ENCODE assay signal across 19 mouse cellular contexts in genomic region chr13:54293006-54293405, GRCm38 (mm10).
"Had no signal": no experiment of that assay in that cellular context is flagged by ENCODE, and none has a peak within 500 bp of the region (broad histone marks: within the 10 kb centered on the region; RNA-seq: fewer than 3 reads in every experiment).

No protein-coding gene starts in this region.

- H3K4me3 ChIP-seq: midbrain, embryonic 10.5 days; midbrain, embryonic 12.5 days; myocyte; neural tube, embryonic 13.5 days; neural tube, embryonic 15.5 days had no signal

- H3K9me3 ChIP-seq: midbrain, embryonic 10.5 days; midbrain, embryonic 12.5 days; neural tube, embryonic 13.5 days; neural tube, embryonic 15.5 days had no signal

- DNase-seq: lung, adult 18-20 months; lung, embryonic 14.5 days; lung, postnatal 10 days; lung, postnatal 4 days; midbrain, embryonic 14.5 days; retina, postnatal 1 day; right cerebral cortex, adult 18-20 months; right cerebral cortex, postnatal 25 days; right cerebral cortex, postnatal 4 days; spleen, adult 18-20 months; thymus, adult 18-20 months; thymus, postnatal 14 days; thymus, postnatal 36 days had no signal

- H3K9ac ChIP-seq: lung, embryonic 14.5 days; midbrain, embryonic 12.5 days; neural tube, embryonic 13.5 days; neural tube, embryonic 15.5 days had no signal

- H3K27ac ChIP-seq: midbrain, embryonic 10.5 days; midbrain, embryonic 12.5 days; neural tube, embryonic 13.5 days; neural tube, embryonic 15.5 days had no signal

- H3K27me3 ChIP-seq: neural tube, embryonic 13.5 days; neural tube, embryonic 15.5 days had no signal

- H3K4me1 ChIP-seq: neural tube, embryonic 13.5 days had no signal

- H3K4me2 ChIP-seq: lung, embryonic 14.5 days; midbrain, embryonic 12.5 days; neural tube, embryonic 13.5 days; neural tube, embryonic 15.5 days had no signal

- H3K36me3 ChIP-seq: midbrain, embryonic 10.5 days; midbrain, embryonic 12.5 days; neural tube, embryonic 13.5 days; neural tube, embryonic 15.5 days had no signal

- ATAC-seq: midbrain, embryonic 16.5 days had no signal
